Mouse (Mus musculus): ENCODE measurements around the gene Retn. TPM values are rescaled to one million over a fixed set of nuclear protein-coding genes. Genes with fewer than 3 reads are reported as not detected.

The Retn gene
- polyA plus RNA-seq (2014; fragmentation: Nextera tagmentation; extraction: Ambion mirVana), result 1.3 TPM in 1 of 2 replicates, not detected in the other

DNA sequence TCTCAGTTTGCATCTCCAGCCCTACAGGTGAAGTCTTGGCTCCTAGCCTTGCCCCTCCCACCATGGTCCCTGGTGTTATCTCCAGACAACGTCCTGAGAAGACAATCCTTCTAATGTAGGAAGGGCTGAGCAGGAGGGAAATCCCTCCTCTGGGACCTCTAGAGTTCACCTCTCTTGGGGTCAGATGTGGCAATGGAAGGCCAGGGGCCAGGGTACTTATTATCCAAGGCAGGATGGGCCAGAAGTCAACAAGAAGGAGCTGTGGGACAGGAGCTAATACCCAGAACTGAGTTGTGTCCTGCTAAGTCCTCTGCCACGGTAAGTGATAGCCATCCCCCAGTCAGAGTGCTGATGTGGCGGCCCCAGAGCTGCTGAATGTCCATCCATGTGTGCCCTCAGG is at the start of gene Retn:
TSS of gene Retn (plus strand) at position 245 of the 400 bp plus-strand sequence.
- 78% methylated on average over 2 of the region's 3 CpGs for WGBS
- H3K27me3 ChIP-seq (replicated peaks; ENCODE audit: control insufficient read depth, insufficient read depth, low read length), result no peaks in the 10 kb centered on the region
- no peak within 1 kb of the TSS for H3K27ac ChIP-seq (replicated peaks; ENCODE audit: low read depth, low read length)
- H3K9ac ChIP-seq (ENCODE audit: low read depth, low read length), result no peak within 1 kb of the TSS
- no peak within 1 kb of the TSS for H3K4me3 ChIP-seq (ENCODE audit: low read depth, low read length)
- no peaks in the 10 kb centered on the region for H3K36me3 ChIP-seq (ENCODE audit: control insufficient read depth, insufficient read depth, low read length)
- H3K9me3 ChIP-seq (ENCODE audit: control insufficient read depth, low read length), result no peaks in the 10 kb centered on the region
- no peaks in the 10 kb centered on the region for H3K4me1 ChIP-seq (ENCODE audit: control insufficient read depth, insufficient read depth, low read length)
- ATAC-seq (ENCODE audit: low read depth) (no peak), DNase-seq (ENCODE audit: low spot score) (no peak)
- H3K4me2 ChIP-seq (ENCODE audit: low read depth, low read length), result no peak within 1 kb of the TSS

DNA sequence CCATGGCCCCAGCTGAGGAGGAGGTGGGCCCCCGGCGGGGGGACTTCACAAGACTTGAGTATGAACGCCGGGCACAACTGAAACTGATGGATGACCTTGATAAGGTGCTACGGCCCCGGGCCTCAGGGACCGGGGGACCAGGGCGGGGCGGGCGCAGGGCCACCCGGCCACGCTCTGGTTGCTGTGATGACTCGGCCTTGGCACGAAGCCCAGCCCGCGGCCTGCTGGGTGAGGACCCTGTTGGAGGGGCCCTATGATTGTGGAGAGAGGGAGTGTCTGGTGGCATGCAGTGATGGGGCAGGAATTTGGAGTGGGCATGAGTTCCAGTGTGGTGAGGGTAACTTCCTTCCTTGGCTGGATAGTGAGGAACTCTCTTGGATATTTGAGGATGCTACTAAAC is 49.0 kb upstream of the Retn start:
- Histone ChIP-seq H3K36me3 (ENCODE audit: control insufficient read depth, insufficient read depth, low read length) (peaks cover 38% of the 10 kb centered on the region), H3K27me3 (replicated peaks; ENCODE audit: control insufficient read depth, insufficient read depth, low read length) (no peaks in the 10 kb centered on the region), H3K27ac (replicated peaks; ENCODE audit: low read depth, low read length) (no peak overlapping the region), H3K4me3 (ENCODE audit: low read depth, low read length) (no peak overlapping the region), H3K9me3 (ENCODE audit: control insufficient read depth, low read length) (no peaks in the 10 kb centered on the region), H3K4me1 (ENCODE audit: control insufficient read depth, insufficient read depth, low read length) (no peaks in the 10 kb centered on the region), H3K4me2 (ENCODE audit: low read depth, low read length) (no peak overlapping the region), H3K9ac (ENCODE audit: low read depth, low read length) (no peak overlapping the region)
- WGBS, result 88% methylated on average over 14 of the region's 16 CpGs
- DNase-seq (ENCODE audit: low spot score) (no peak), ATAC-seq (ENCODE audit: low read depth) (no peak)

DNA sequence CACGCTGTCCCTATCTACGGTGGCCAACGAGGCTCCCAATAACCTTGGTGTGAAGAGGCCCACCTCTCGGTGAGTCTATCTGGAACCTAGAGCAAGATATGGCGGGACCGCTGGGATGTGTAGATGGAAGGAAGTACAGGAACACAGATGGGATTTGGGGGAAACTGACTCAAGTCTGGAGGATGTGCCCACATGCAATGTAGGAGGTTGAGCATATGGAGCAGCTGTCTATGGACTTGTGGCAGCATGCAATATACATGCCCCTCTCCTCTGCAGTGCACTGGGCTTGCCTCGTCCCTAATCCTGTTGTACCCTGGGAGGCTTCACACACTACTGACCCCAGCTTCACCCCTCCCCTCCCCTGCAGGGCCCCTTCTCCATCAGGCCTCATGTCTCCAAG is 47.7 kb upstream of the Retn start:
- Histone ChIP-seq H3K4me3 (ENCODE audit: low read depth, low read length) (no peak overlapping the region), H3K9ac (ENCODE audit: low read depth, low read length) (no peak overlapping the region), H3K4me2 (ENCODE audit: low read depth, low read length) (no peak overlapping the region), H3K36me3 (ENCODE audit: control insufficient read depth, insufficient read depth, low read length) (peaks cover 51% of the 10 kb centered on the region), H3K9me3 (ENCODE audit: control insufficient read depth, low read length) (no peaks in the 10 kb centered on the region), H3K4me1 (ENCODE audit: control insufficient read depth, insufficient read depth, low read length) (no peaks in the 10 kb centered on the region), H3K27me3 (replicated peaks; ENCODE audit: control insufficient read depth, insufficient read depth, low read length) (no peaks in the 10 kb centered on the region), H3K27ac (replicated peaks; ENCODE audit: low read depth, low read length) (no peak overlapping the region)
- DNase-seq (ENCODE audit: low spot score) (no peak), ATAC-seq (ENCODE audit: low read depth) (no peak)
- WGBS, result 87% methylated on average over 7 of the region's 7 CpGs

DNA sequence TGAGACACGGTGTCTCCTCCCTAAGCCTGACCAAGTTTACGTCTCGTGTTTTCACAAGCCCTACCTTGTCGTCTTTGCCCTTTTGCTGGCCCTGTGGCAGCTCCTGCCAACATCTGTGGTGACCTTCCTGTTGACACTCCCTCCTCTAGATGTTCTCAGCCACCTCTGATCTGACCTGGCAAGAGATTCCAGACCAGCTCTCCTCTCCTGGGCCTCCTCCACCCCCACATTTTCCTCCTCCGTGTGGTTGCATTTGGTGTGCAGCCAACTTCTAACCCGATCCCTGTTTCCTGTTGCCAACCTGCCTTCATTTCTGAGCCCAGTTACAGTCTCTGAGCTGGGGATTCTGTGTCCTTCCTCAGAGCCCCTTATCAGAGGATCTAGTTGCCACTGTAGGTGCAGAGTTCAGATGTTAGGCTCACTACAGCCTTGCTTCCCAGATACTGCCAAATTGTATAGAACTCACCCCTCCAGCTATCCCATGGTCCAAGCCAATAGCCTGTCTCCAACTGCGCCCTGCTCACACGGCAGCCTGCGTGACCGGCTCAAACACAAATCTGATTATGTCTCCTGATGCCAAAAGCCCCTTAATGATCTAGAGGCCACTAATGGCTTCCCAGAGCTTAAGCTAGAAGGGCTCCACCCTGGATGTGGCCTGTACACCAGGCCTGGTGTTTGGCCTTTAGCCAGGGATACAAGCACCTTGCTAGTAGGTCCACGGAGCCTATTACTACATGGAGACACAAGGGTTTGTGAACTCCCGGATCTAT is 46.3 kb upstream of the Retn start:
- ATAC-seq (ENCODE audit: low read depth) (peak; percentile 15; the same call in 1 of the 2 replicates), DNase-seq (ENCODE audit: low spot score) (peak; percentile 39)
- 67% methylated on average over 12 of the region's 12 CpGs for WGBS
- no peak overlapping the region for H3K9ac ChIP-seq (ENCODE audit: low read depth, low read length)
- no peak overlapping the region for H3K4me2 ChIP-seq (ENCODE audit: low read depth, low read length)
- H3K9me3 ChIP-seq (ENCODE audit: control insufficient read depth, low read length), result no peaks in the 10 kb centered on the region
- peak overlapping the region; percentile 3; the same call in 1 of the 2 replicates for H3K27ac ChIP-seq (replicated peaks; ENCODE audit: low read depth, low read length)
- no peaks in the 10 kb centered on the region for H3K4me1 ChIP-seq (ENCODE audit: control insufficient read depth, insufficient read depth, low read length)
- H3K27me3 ChIP-seq (replicated peaks; ENCODE audit: control insufficient read depth, insufficient read depth, low read length), result no peaks in the 10 kb centered on the region
- H3K36me3 ChIP-seq (ENCODE audit: control insufficient read depth, insufficient read depth, low read length), result peaks cover 65% of the 10 kb centered on the region
- no peak overlapping the region for H3K4me3 ChIP-seq (ENCODE audit: low read depth, low read length)

DNA sequence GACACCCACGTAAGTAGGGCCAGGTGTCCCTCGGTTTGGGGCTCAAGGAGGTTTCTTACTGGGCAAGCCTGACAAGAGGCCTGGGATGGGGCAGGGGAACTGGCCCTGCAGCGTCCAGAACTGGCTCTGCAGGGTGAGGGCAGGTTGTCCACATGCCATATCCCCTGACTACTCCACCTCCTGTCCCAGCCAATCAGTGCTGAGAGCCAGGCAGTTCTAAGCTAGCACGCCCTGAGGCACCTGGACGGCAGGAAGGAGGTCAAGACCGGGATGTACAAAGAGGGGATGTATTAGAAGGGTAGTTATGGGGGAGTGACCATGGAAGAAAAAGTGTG is 45.8 kb upstream of the Retn start:
- DNase-seq (ENCODE audit: low spot score) (no peak), ATAC-seq (ENCODE audit: low read depth) (peak; percentile 16; the same call in 1 of the 2 replicates)
- Histone ChIP-seq H3K9me3 (ENCODE audit: control insufficient read depth, low read length) (no peaks in the 10 kb centered on the region), H3K4me2 (ENCODE audit: low read depth, low read length) (no peak overlapping the region), H3K4me3 (ENCODE audit: low read depth, low read length) (no peak overlapping the region), H3K4me1 (ENCODE audit: control insufficient read depth, insufficient read depth, low read length) (no peaks in the 10 kb centered on the region), H3K36me3 (ENCODE audit: control insufficient read depth, insufficient read depth, low read length) (peaks cover 70% of the 10 kb centered on the region), H3K27ac (replicated peaks; ENCODE audit: low read depth, low read length) (no peak overlapping the region), H3K9ac (ENCODE audit: low read depth, low read length) (no peak overlapping the region), H3K27me3 (replicated peaks; ENCODE audit: control insufficient read depth, insufficient read depth, low read length) (no peaks in the 10 kb centered on the region)
- WGBS, result 69% methylated on average over 6 of the region's 6 CpGs

DNA sequence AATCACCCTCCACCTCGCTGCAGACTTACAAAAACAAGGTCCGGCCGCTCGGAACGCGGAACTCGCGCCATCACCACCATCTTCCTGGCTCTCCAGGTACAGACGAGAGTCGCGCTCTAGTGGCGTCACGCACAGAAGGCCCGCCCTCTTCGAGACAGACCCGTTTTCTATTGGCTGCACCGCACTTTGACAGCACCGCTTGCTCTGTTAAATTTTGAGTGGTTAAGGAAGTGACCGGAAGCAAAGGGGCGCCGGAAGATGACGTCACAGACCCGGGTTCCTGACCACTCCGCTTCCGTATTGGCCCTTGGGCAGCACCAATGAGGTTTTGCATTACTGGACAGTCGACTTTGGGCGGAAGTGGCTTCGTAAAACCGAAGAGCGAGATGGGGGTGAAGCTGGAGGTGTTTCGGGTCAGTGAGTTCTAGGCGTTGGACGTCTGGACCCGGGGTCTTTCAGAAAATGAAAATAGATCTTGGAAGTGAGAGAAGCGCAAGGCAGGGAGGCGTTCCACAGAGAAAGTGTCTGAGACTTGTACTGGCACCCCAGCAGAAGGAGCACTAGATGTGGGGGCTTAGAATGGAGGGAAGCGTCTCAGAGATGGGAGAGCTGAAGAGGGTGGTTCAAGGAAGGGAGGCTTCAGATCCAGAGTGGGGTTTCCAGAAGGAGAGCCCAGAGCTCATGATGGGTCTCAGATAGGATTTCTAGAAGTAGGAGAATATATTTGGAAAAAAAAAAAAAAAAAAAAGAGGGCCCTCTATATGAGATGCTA is 34.2 kb upstream of the Retn start, which contains the start of the genes Xab2 and Pet100:
TSS of gene Xab2 (minus strand) at position 118 of the 772 bp plus-strand sequence.
TSS of gene Pet100 (plus strand) at position 350 of the 772 bp plus-strand sequence.
- H3K36me3 ChIP-seq (ENCODE audit: control insufficient read depth, insufficient read depth, low read length), result peaks cover 19% of the 10 kb centered on the region
- H3K27me3 ChIP-seq (replicated peaks; ENCODE audit: control insufficient read depth, insufficient read depth, low read length), result no peaks in the 10 kb centered on the region
- H3K9ac ChIP-seq (ENCODE audit: low read depth, low read length), result peak within 1 kb of the TSS; percentile 83
- H3K27ac ChIP-seq (replicated peaks; ENCODE audit: low read depth, low read length), result no peak within 1 kb of the TSS
- under 1% methylated on average over 37 of the region's 37 CpGs for WGBS
- DNase-seq (ENCODE audit: low spot score) (peak; percentile 99), ATAC-seq (ENCODE audit: low read depth) (peak; percentile 98)
- H3K4me3 ChIP-seq (ENCODE audit: low read depth, low read length), result peak within 1 kb of the TSS; percentile 85
- H3K9me3 ChIP-seq (ENCODE audit: control insufficient read depth, low read length), result no peaks in the 10 kb centered on the region
- peaks cover 6% of the 10 kb centered on the region for H3K4me1 ChIP-seq (ENCODE audit: control insufficient read depth, insufficient read depth, low read length)
- H3K4me2 ChIP-seq (ENCODE audit: low read depth, low read length), result peak within 1 kb of the TSS; percentile 78

DNA sequence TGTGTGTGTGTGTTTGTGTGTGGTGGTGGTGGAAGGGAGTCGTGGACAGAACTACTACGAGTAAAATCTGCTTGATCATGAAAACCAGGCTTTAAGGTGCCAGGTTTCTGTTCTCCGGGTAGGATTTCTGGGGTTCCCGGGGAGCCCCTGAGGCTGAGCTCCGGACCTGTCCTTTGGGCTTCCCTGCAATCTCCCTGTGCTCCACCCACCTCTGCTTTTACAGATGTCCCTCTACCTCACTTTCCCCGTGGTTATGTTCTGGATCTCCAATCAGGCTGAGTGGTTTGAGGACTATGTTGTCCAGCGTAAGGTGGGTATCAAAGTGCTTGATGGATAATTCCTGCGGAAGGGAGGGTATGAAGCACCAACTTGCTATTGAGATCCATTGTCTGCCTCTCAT is 33.5 kb upstream of the Retn start:
- 70% methylated on average over 8 of the region's 8 CpGs for WGBS
- H3K9me3 ChIP-seq (ENCODE audit: control insufficient read depth, low read length), result no peaks in the 10 kb centered on the region
- H3K4me3 ChIP-seq (ENCODE audit: low read depth, low read length), result peak overlapping the region; percentile 85
- H3K27ac ChIP-seq (replicated peaks; ENCODE audit: low read depth, low read length), result no peak overlapping the region
- ATAC-seq (ENCODE audit: low read depth) (no peak), DNase-seq (ENCODE audit: low spot score) (no peak)
- H3K9ac ChIP-seq (ENCODE audit: low read depth, low read length), result peak overlapping the region; percentile 75
- H3K36me3 ChIP-seq (ENCODE audit: control insufficient read depth, insufficient read depth, low read length), result peaks cover 13% of the 10 kb centered on the region
- no peaks in the 10 kb centered on the region for H3K27me3 ChIP-seq (replicated peaks; ENCODE audit: control insufficient read depth, insufficient read depth, low read length)
- H3K4me2 ChIP-seq (ENCODE audit: low read depth, low read length), result peak overlapping the region; percentile 78
- H3K4me1 ChIP-seq (ENCODE audit: control insufficient read depth, insufficient read depth, low read length), result peaks cover 6% of the 10 kb centered on the region

DNA sequence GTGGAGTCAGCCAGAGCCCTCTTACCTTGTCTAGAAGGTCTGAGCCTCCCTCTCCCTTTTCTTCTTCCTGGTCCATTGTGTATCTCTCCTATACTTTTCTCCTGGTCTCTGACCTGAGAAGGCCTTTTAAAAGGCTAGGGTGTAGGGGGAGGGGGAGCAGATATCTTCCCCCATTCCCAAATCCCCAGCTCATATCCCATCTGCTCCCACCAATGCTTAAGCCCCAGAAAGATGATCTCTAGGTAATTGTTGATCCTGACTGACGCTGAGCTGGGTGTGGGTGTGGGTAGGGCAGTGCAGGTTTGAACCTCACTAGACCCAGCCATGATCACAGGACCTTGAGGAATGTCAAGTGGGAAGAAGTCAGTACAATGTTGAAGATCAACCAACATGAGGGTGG is 30.1 kb upstream of the Retn start, which contains the start of gene Pcp2:
TSS of gene Pcp2 (minus strand) at position 101 of the 400 bp plus-strand sequence.
- Histone ChIP-seq H3K9ac (ENCODE audit: low read depth, low read length) (no peak within 1 kb of the TSS; the same call in 1 of the 2 replicates), H3K27me3 (replicated peaks; ENCODE audit: control insufficient read depth, insufficient read depth, low read length) (no peaks in the 10 kb centered on the region; the same call in 1 of the 2 replicates), H3K4me2 (ENCODE audit: low read depth, low read length) (no peak within 1 kb of the TSS), H3K36me3 (ENCODE audit: control insufficient read depth, insufficient read depth, low read length) (no peaks in the 10 kb centered on the region), H3K4me3 (ENCODE audit: low read depth, low read length) (no peak within 1 kb of the TSS), H3K4me1 (ENCODE audit: control insufficient read depth, insufficient read depth, low read length) (peaks cover 6% of the 10 kb centered on the region), H3K27ac (replicated peaks; ENCODE audit: low read depth, low read length) (no peak within 1 kb of the TSS), H3K9me3 (ENCODE audit: control insufficient read depth, low read length) (no peaks in the 10 kb centered on the region)
- DNase-seq (ENCODE audit: low spot score) (no peak), ATAC-seq (ENCODE audit: low read depth) (no peak)
- 48% methylated on average over 1 of the region's 1 CpGs for WGBS

All from embryonic facial prominence, embryonic 14.5 days (tissue).